Mouse (Mus musculus): Measurements from ENCODE around the gene Slc6a13.
A peak's percentile ranks its signal among the peaks of the same experiment; 100 is the strongest.

Gene Slc6a13

GRCm38 (mm10) chr6:121299954-121300353, at the start of gene Slc6a13:
TSS of gene Slc6a13 (plus strand) at chr6:121300227.
- DNase-seq (ENCODE audit: low spot score in 2 of 2): no peak

- no peak for DNase-seq (ENCODE audit: low spot score in 2 of 2)
Observed at GRCm38 (mm10) chr6:121250406-121250805, 49.6 kb upstream of the Slc6a13 start.

- no peak for DNase-seq (ENCODE audit: low spot score in 2 of 2)
Observed at GRCm38 (mm10) chr6:121251256-121251655, 48.8 kb upstream of the Slc6a13 start.

- DNase-seq (ENCODE audit: low spot score in 2 of 2): peak; percentile 65 to 69
Observed at GRCm38 (mm10) chr6:121260548-121260947, 39.5 kb upstream of the Slc6a13 start.

- peak; percentile 32 to 46 for DNase-seq (ENCODE audit: low spot score in 2 of 2)
Observed at GRCm38 (mm10) chr6:121261233-121261632, 38.8 kb upstream of the Slc6a13 start.

GRCm38 (mm10) chr6:121262004-121262403, 38.0 kb upstream of the Slc6a13 start:
- no peak for DNase-seq (ENCODE audit: low spot score in 2 of 2)

- no peak for DNase-seq (ENCODE audit: low spot score in 2 of 2)
Observed at GRCm38 (mm10) chr6:121262496-121262895, 37.5 kb upstream of the Slc6a13 start.

- no peak for DNase-seq (ENCODE audit: low spot score in 2 of 2)
Observed at GRCm38 (mm10) chr6:121270156-121270555, 29.9 kb upstream of the Slc6a13 start.

- DNase-seq (ENCODE audit: low spot score in 2 of 2): no peak
Observed at GRCm38 (mm10) chr6:121271707-121272074, 28.3 kb upstream of the Slc6a13 start.

GRCm38 (mm10) chr6:121272075-121272800, 27.8 kb upstream of the Slc6a13 start:
- DNase-seq (ENCODE audit: low spot score in 2 of 2): peak; percentile 75 to 79

GRCm38 (mm10) chr6:121274356-121274755, 25.7 kb upstream of the Slc6a13 start:
- DNase-seq (ENCODE audit: low spot score in 2 of 2): peak; percentile 15 to 57

- DNase-seq (ENCODE audit: low spot score in 2 of 2): no peak
Observed at GRCm38 (mm10) chr6:121284132-121284531, 15.9 kb upstream of the Slc6a13 start.

- DNase-seq (ENCODE audit: low spot score in 2 of 2): no peak
Observed at GRCm38 (mm10) chr6:121299317-121299716, 710 bp upstream of the Slc6a13 start.

- no peak for DNase-seq (ENCODE audit: low spot score in 2 of 2)
Observed at GRCm38 (mm10) chr6:121300504-121300903, 477 bp downstream of the Slc6a13 start.

GRCm38 (mm10) chr6:121303466-121304220, 3.6 kb downstream of the Slc6a13 start:
- DNase-seq (ENCODE audit: low spot score in 2 of 2): no peak

- DNase-seq (ENCODE audit: low spot score in 2 of 2): no peak
Observed at GRCm38 (mm10) chr6:121304630-121305029, 4.6 kb downstream of the Slc6a13 start.

GRCm38 (mm10) chr6:121305571-121305970, 5.5 kb downstream of the Slc6a13 start:
- no peak for DNase-seq (ENCODE audit: low spot score in 2 of 2)

GRCm38 (mm10) chr6:121310984-121311383, 11.0 kb downstream of the Slc6a13 start:
- DNase-seq (ENCODE audit: low spot score in 2 of 2): no peak

GRCm38 (mm10) chr6:121319099-121319498, 19.1 kb downstream of the Slc6a13 start:
- no peak for DNase-seq (ENCODE audit: low spot score in 2 of 2)

- DNase-seq (ENCODE audit: low spot score in 2 of 2): no peak
Observed at GRCm38 (mm10) chr6:121322381-121323110, 22.5 kb downstream of the Slc6a13 start.

GRCm38 (mm10) chr6:121325298-121325697, 25.3 kb downstream of the Slc6a13 start:
- no peak for DNase-seq (ENCODE audit: low spot score in 2 of 2)

GRCm38 (mm10) chr6:121325740-121326139, 25.7 kb downstream of the Slc6a13 start:
- no peak for DNase-seq (ENCODE audit: low spot score in 2 of 2)
